Mouse (Mus musculus) ES-CJ7 (cell line): ENCODE results near the gene Shroom2.

Experiments
- DNase-seq: peaks from one replicate; pipeline ENCODE4 v3.0.0; 2011; ENCODE audit warnings: low read depth, low spot score

Gene Shroom2

GRCm38 (mm10) chrX:152703624-152704023 lies 65.6 kb downstream of the Shroom2 start:
- DNase-seq: no peak

- DNase-seq: peak; percentile 38
Observed at GRCm38 (mm10) chrX:152701679-152702078, 67.6 kb downstream of the Shroom2 start.

GRCm38 (mm10) chrX:152690788-152691291 lies 78.4 kb downstream of the Shroom2 start:
- peak; percentile 8 for DNase-seq

GRCm38 (mm10) chrX:152679190-152679814 lies 90.0 kb downstream of the Shroom2 start:
- no peak for DNase-seq

GRCm38 (mm10) chrX:152676357-152676756 lies 92.9 kb downstream of the Shroom2 start:
- DNase-seq: peak; percentile 15

- no peak for DNase-seq
Observed at GRCm38 (mm10) chrX:152673431-152673830, 95.8 kb downstream of the Shroom2 start.

- no peak for DNase-seq
Observed at GRCm38 (mm10) chrX:152657363-152658036, 111.8 kb downstream of the Shroom2 start.

- DNase-seq: no peak
Observed at GRCm38 (mm10) chrX:152656609-152656939, 112.7 kb downstream of the Shroom2 start.

- no peak for DNase-seq
Observed at GRCm38 (mm10) chrX:152655796-152656608, 113.3 kb downstream of the Shroom2 start.

- DNase-seq: peak; percentile 84
Observed at GRCm38 (mm10) chrX:152652676-152653075, 116.6 kb downstream of the Shroom2 start.

GRCm38 (mm10) chrX:152644827-152645226 lies 124.4 kb downstream of the Shroom2 start:
- DNase-seq: peak; percentile 50

- DNase-seq: peak; percentile 7
Observed at GRCm38 (mm10) chrX:152643679-152644638, 125.3 kb downstream of the Shroom2 start.

GRCm38 (mm10) chrX:152643201-152643600 lies 126.1 kb downstream of the Shroom2 start:
- no peak for DNase-seq

- DNase-seq: no peak
Observed at GRCm38 (mm10) chrX:152642627-152643026, 126.6 kb downstream of the Shroom2 start.

- DNase-seq: no peak
Observed at GRCm38 (mm10) chrX:152635397-152635796, 133.9 kb downstream of the Shroom2 start.

GRCm38 (mm10) chrX:152621407-152621806 lies 147.9 kb downstream of the Shroom2 start:
- no peak for DNase-seq

- no peak for DNase-seq
Observed at GRCm38 (mm10) chrX:152620917-152621316, 148.3 kb downstream of the Shroom2 start.

- peak; percentile 34 for DNase-seq
Observed at GRCm38 (mm10) chrX:152618464-152618863, 150.8 kb downstream of the Shroom2 start.

- DNase-seq: no peak
Observed at GRCm38 (mm10) chrX:152563034-152563433, 206.2 kb downstream of the Shroom2 start, which contains the start of gene Cldn34a. Gene Cldn34a (plus strand): TSS chrX:152563334.
